Mouse (Mus musculus) spleen, postnatal 0 days (tissue): Measurements from ENCODE around the gene D6Wsu163e. TPM values are rescaled to one million over a fixed set of nuclear protein-coding genes. Genes with fewer than 3 reads are reported as not detected.

Source experiments
- polyA plus RNA-seq: library from polyadenylated mRNA; unstranded; fragments of >200 nt; fragmentation: Nextera tagmentation; extraction: Ambion mirVana; gene quantifications from 2 replicates; pipeline ENCODE4 v1.2.1, GENCODE M21; 2015

D6Wsu163e gene
- 16.3 and 17.3 TPM in 2 replicates for polyA plus RNA-seq

GRCm38 (mm10) chr6:126939487-126940171, at the start of gene D6Wsu163e, which contains the start of gene Rad51ap1:
D6Wsu163e (plus strand) TSS chr6:126939962.
Rad51ap1 (minus strand) TSS chr6:126939587.

GRCm38 (mm10) chr6:126921111-126921881, 18.5 kb upstream of the D6Wsu163e start, which contains the start of gene Dyrk4:
Dyrk4 (minus strand) TSS chr6:126921839.

DNA sequence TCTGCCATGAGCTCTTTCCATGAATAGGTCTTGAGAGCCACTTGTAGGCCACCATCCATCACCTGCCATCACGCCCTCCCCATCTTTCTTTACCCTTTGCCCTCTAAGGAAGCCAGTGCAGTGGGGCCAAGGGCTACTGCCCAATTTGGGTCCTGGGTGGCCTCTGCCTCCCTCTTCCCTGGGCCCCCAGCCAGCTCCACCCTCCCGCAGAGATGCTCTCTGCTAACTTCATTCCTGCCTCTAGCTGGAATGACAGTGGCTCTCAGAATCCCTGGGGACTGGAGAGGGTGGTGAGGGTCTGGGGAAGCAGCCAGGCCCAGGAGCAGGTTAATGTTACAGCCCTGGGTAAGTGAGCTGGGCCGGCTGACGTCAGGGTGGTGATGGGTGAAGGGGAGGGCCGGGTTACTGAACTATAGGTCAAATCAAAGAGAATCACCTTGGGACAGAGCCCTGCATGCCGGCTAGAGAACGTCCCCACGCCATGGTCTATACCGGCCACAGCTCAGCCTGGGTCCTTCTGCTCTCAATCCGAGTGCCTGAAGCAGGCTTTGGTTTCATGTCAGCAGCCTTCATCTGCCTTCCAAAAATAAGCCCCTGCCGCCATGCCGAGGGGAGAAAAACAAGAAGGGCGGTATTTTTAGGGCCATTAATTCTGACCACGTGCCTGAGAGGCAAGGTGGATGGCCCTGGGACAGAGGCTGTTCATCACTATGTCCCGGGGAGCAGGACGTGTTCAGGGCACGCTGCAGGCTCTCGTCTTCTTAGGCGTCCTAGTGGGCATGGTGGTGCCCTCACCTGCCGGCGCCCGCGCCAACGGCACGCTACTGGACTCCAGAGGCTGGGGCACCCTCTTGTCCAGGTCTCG, 75.4 kb downstream of the D6Wsu163e start, which contains the start of gene Fgf6:
Gene Fgf6 (plus strand): TSS at position 681 of the 865 bp plus-strand sequence.

Other genes starting within 250 kb of the D6Wsu163e start
- gene Kcna6, start 199.3 kb upstream of the D6Wsu163e start, polyA plus RNA-seq = 0.12 and 0.22 TPM in 2 replicates
- gene Ndufa9, start 90.8 kb upstream of the D6Wsu163e start, polyA plus RNA-seq = 125 and 133 TPM in 2 replicates
- not detected in 2 replicates for gene Akap3, start 86.9 kb upstream of the D6Wsu163e start, polyA plus RNA-seq
- gene Dyrk4, start 18.1 kb upstream of the D6Wsu163e start, polyA plus RNA-seq = 0.07 TPM in 1 of 2 replicates, not detected in the other
- gene Rad51ap1, start 375 bp upstream of the D6Wsu163e start, polyA plus RNA-seq = 69.1 and 78.4 TPM in 2 replicates
- not detected in 2 replicates for gene Fgf6, start 75.6 kb downstream of the D6Wsu163e start, polyA plus RNA-seq
- not detected in 2 replicates for gene Fgf23, start 132.9 kb downstream of the D6Wsu163e start, polyA plus RNA-seq
- gene Tigar, start 169.6 kb downstream of the D6Wsu163e start, polyA plus RNA-seq = 1.0 and 1.4 TPM in 2 replicates
- gene Ccnd2, start 212.2 kb downstream of the D6Wsu163e start, polyA plus RNA-seq = 107 and 132 TPM in 2 replicates